Mouse (Mus musculus) granulocyte monocyte progenitor cell, adult 5-6 weeks (primary cell): ENCODE data around the gene Rgl2. TPM values are rescaled to one million over a fixed set of nuclear protein-coding genes. Genes with fewer than 3 reads are reported as not detected.

Experiments used
- ATAC-seq: replicated peaks from 2 replicates; pipeline ENCODE4 v1.8.0; 2016; ENCODE audit warnings: mild to moderate bottlenecking, moderate TSS enrichment, inconsistent platforms; ENCODE audit not compliant: poor library complexity, severe bottlenecking
- total RNA-seq, 2 experiments: library from RNA; stranded (forward) in 1 of 2; stranded (reverse) in 1 of 2; fragments of 200-712, 200-1000 nt in 1 of 2; fragments of >200 nt in 1 of 2; fragmentation: Nextera tagmentation in 1 of 2; gene quantifications; 2 replicates each; pipeline ENCODE4 v1.2.3; 2014 to 2017

Gene Rgl2
- total RNA-seq, 2 experiments from 2014 or later: 35.5 to 44.6 TPM

DNA sequence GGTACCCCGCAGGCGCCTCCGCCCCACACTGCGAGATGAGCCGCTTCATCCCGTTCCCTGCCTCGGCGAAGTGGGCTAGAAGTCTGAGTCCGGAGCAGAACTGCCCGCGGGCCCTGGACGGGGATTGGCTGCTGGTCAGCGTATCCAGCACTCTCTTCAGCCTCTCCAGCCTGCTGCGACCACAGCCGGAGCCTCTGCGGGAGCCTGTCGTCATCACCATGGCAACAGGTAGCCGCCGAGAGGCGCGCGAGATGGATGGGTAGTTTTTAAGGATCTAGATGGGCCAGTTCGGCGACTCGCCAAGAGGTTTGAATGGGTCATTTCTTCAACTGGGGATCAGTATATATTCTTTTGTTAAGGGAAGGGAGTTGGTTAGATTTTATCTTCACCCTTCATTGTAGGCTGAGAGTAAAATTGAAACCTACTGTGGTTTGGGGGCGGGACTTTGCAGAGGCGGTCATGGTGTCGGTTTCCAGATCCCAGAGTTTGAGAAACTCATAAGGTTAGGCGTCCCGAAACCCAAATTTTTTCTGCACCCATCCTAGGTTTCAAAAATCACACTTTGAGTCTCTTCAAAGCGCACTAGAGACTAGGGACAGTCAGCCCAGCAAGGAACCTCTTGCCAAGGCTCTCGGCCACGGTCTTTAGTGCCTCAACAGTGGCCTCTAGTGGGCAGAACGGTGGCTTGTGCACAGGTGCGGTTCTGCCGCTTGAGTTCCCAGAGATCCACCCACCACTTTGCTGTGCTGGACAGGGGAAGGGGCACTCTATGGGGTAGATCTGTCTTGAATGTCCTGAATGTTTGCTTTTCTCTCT lies 8.9 kb upstream of the Rgl2 start:
- ATAC-seq: peak; percentile 33

DNA sequence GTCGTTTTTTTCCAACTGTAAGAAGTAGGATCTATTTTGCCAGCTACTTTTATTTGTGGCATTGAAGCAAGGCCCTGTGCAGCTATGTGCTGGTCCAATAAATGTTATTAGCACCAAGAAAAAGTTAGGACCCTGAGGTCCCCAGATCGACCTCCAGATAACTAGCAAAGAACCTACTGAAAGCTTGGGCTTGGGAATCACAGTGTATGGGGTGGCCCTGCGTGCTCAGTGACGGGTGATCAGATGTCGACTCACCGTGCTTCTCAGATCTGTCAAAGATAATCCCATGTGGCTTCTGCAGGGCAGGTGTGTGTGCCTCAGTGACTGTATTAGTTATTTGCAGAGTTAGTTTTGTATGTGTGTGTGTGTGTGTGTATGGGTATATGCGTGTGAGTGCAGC lies 8.0 kb upstream of the Rgl2 start:
- no peak for ATAC-seq

DNA sequence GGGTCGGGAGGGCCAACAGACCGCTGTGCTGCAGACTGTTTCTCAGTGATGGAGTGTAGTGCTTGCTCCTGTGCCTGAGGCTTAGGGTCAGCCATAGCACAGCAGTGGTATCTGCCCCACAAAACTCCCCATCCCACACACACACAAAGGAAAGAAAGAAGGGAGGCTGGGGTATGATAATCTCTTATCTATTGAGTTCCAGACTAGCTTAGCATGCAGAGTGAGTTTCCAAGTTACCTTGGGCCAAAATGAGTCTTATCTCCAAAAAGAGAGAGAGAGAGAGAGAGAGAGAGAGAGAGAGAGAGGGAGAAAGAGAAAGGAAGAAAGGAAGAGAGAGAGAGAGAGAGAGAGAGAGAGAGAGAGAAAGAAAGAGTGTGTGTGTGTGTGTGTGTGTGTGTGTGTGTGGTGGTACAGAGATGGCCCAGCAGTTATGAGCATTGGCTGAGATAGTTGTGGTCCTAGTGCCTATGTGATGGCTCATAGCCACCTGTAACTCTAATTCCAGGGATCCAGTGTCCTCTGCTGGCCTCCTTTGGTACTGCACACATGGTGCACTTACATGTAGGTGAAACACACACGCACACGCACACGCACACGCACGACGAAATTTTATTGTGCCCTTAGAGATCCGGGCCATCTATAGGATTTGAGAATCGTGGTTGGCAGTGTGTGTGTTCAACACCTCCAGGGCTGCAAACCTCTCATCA lies 4.6 kb upstream of the Rgl2 start:
- ATAC-seq: no peak

DNA sequence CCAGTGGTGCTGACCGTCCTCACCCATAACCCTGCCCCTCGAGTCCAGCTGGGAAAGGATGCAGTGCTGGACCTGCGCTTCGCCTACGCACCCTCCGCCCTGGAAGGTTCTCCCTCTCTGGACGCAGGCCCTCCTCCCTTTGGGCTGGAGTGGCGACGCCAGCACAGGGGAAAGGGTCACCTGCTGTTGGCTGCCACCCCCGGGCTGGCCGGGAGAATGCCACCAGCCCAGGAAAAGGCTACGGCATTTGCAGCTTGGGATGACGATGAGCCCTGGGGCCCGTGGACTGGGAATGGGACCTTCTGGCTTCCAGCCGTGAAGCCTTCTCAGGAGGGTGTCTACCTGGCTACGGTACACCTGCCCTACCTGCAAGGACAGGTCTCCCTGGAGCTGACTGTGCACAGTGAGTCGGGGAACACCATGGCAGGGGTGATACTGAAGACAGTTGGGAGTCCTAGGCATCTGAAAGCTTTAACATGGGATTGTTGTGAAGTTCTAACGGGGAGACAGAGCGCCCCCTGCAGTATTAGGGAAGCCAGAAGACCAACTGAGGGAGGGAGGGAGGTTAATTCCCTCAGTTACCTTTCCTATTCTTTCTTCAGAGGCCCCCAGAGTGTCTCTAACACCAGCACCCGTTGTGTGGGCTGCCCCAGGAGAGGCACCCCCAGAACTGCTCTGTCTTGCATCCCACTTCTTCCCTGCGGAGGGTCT lies 3.8 kb upstream of the Rgl2 start:
- ATAC-seq: no peak

DNA sequence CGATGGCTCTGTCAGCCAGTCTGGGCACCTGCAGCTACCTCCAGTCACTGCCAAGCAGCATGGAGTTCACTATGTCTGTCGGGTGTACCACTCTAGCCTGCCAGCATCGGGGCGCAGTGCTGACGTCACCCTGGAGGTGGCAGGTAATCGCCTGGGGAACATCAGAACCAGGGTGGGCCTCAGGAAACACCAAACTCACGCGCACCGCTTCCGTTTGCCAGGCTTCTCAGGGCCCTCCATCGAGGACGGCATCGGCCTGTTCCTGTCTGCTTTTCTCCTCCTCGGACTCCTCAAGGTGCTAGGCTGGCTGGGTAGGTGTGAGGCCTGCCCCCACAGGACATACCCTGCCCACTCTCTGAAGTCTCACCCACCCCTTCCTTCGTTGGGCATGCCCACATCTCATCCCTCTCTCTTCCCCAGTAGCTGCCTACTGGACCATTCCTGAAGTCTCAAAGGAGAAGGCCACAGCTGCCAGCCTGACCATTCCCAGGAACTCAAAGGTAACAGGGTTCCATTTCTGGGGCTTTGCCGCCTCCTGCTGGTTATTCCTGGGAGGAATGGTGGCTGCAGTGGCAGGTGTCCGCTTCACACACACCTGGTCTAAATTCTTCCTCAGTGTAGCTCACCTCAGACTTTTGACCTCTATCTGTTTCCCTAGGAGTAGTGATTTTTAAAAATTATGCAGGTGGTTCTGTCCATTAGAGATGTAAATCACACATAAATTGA lies 3.0 kb upstream of the Rgl2 start:
- no peak for ATAC-seq

DNA sequence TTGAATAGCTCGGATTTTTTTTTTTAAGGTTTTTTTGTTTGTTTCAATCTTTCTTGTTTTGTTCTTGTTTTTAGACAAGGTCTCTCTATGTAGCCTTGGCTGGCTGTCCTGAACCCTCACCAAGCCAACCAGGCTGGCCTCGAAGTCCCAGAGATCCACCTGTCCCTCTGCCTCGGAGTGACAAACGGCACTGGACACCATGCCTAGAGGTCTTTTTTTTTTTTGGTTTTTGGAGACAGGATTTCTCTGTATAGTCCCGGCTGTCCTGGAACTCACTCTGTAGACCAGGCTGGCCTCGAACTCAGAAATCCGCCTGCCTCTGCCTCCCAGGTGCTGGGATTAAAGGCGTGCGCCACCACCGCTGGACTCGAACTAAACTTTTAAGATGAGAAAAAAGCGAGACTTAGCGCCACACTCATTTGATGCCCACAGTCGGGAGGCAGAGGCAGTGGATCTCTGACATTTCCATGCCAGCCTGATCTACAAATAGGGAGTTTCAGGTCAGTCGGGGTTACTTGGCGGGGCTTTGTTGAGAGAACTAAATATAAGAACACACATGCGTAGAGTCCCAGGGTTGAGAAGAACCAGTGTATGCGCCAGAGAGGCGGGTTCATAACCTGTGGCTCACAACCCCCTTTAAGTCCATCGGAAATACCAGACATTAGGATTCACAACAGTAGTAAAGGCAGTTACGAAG lies 944 bp upstream of the Rgl2 start:
- no peak for ATAC-seq

DNA sequence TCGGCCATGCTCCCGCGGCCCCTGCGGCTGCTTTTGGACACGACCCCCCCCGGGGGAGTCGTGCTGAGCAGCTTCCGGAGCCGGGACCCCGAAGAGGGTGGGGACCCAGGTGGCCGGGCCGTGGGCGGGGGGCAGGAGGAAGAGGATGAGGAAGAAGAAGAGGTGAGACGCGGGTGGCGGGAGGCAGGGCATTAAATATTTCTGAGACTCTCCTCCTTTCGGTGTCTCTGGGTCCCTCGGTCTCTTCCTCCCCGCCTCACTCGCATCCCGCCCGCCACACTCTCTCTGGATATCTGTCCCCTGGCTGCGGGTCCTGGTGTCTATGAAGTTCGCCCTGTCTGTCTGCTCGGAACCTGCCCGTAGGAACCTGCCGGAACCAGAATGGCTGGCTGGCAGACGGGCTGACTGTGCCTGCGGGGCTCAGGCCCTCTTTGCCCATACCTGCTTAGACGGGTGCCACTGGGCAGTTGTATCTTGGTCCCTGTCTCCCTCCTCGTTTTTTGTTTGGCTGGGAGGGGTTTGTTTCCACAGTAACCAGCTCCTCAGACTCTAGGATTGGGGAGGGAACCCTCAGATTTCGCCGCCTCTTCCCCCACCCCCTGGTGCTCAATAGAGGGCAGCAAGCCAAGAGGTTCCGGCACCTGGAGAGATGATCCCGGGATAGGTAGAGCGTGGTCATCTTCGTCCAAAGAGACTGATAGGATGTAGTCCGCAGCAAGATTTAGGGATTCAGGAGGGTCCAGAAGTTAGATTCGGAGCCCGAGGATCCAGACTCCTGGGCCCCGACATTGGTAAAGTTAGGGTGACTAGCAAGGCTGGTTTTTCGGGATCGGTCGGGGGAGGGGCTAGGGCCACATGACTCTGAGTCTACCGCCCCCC lies 1.2 kb downstream of the Rgl2 start:
- peak; percentile 38 for ATAC-seq

DNA sequence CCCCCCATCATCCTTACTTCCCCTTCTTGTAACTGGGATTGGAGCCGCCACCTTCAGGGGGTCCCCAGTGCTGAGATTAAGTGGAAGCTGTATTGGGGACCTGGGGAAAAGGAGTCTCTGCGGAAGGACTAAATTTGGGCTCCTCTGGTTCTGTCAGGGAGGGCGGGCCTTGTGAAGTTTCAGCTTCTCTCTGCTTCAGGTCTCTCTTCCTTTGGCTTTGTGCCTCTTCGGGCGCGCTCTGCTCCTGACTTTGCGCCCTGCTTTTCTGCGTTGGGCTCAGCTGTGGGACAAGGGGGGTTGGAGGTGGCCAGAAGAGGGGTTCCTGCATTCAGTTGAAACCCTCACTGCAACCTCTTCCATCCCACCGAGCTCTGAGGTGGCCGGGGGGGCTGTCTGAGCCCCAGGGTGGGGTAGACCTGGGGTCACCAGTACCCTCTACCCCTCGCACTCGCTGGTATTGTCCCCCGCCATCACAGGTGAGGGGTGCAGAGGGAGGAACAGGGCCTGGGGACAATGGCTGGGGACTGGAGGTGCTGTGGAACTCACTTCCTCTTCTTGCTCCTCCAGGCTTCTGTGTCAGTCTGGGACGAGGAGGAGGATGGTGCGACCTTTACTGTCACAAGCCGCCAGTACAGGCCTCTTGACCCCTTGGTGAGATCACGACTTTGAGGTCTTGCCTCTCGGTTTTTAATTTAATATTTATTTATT lies 2.0 kb downstream of the Rgl2 start:
- ATAC-seq: peak; percentile 25

DNA sequence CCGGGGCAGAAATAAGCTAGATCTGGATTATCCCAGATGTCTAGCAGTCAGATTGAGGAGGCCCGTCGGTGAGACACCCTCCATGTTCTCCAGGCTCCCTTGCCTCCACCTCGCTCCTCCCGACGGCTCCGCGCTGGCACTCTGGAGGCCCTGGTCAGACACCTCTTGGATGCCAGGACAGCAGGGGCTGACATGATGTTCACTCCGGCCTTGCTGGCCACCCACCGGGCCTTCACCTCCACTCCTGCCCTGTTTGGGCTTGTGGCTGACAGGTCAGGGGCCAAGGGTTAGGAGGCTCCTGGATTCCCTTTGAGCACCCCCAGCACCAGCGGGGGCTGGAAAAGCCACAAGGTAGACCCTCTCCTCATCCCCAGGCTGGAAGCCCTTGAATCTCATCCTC lies 2.6 kb downstream of the Rgl2 start:
- ATAC-seq: no peak

DNA sequence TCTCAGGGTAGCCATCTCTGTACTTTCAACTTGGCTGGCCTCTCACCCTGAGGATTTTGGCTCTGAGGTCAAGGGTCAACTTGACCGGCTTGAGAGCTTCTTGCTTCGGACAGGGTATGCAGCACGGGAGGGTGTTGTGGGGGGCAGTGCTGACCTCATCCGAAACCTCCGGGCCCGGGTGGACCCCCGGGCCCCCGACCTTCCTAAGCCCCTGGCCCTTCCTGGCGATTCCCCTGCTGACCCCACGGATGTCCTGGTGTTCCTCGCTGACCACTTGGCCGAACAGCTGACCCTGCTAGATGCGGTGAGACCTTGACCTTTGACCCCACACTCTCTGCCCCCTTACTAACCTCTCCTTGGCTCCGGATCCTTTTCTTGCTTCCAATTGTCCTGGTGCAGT lies 3.1 kb downstream of the Rgl2 start:
- no peak for ATAC-seq

DNA sequence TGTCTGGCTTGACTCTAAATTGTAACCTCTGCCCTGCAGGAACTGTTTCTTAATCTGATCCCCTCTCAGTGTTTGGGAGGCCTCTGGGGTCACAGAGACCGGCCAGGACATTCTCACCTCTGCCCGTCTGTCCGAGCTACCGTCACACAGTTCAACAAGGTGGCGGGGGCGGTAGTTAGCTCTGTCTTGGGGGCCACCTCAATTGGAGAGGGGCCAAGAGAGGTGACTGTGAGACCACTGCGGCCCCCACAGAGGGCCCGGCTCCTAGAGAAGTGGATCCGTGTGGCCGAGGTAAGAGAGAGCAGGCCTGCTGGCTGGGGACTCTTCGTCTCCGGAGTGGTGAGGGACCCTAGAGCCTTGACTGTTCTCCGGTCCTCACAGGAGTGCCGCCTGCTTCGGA lies 3.6 kb downstream of the Rgl2 start:
- no peak for ATAC-seq

DNA sequence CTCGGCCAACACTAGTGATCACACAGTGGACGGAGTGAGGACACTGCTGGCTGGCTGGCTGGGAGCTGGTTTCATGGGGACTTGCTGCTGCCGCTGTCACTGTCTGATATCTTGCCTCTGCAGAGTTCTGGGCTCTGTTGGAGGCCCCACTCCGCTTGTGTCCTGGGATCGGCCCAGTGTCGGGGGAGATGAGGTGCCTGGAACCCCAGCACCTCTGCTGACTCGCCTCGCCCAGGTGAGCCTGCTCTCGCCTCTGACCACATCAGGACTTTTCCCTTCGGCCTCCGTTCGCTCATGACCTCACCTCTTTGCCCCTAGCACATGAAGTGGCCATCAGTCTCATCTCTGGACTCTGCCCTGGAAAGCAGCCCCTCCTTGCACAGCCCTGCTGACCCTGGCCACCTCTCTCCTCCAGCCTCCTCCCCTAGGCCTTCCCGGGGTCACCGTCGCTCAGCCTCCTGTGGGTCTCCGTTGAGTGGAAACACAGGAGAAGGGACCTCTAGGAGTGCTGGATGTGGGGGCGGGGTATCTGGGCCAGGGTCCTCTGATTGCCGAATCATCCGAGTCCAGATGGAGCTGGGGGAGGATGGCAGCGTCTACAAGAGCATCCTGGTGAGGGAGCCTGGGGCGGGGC lies 6.2 kb downstream of the Rgl2 start:
- ATAC-seq: no peak

DNA sequence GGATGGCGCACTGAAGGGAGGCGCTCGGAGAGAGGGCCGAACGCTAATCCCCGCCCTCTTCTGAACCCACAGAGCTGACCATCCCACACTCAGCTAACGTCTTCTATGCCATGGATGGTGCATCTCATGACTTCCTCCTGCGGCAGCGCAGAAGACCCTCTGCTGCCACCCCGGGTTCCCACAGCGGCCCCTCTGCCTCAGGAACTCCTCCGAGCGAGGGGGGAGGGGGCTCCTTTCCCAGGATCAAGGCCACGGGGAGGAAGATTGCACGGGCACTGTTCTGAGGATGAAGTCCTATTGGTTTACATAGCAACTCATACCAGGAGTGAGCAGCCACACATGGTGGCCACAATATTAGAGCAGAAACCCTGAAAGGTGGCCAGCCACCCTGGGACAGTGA lies 7.7 kb downstream of the Rgl2 start:
- no peak for ATAC-seq

DNA sequence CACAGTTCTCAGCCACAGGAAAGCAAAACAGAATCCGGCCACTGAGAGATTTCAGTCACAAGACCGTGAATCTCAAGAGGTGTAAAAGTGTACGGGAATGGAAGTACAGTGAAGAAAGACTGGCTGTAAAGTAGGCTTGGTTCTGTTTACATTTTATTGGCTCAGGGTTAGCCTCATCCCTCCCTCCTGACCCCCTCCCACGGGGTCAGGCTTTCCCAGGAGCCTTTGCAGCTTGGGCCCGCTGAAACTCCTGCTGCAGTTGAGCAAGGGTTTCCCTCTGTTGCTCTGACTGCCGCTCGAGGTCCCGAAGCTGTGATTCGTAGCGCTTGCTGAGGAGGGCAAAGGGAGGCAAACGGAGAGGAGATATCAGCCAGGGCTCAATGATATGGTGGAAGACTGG lies 9.4 kb downstream of the Rgl2 start:
- ATAC-seq: no peak

DNA sequence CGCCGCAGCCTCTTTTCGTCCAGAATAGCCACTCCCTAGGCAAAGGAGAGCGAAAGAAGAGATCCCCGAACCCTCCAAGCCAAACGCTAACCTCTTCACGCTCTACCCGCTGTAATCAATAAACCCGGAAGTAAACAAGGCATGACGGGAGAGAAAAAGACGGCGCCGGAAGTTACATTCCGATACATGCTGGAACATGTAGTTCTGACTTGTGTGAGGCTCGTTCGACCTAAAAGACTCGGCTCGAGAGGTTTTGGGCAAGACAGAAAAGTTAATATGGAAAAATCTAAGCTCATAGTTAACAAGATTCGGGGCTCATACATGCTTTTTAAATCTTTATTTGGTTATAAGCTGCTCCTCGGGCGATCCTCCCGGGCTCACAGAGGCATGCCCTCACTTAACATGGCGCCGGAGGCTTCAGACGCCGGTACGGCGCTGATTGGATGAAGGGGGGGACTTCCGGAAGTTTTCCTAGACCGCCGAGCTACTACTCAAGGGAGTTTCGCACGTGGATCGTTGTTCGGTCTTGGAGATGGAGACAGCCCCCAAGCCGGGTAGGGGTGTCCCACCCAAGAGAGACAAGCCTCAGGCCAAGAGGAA lies 11.0 kb downstream of the Rgl2 start, which contains the start of the genes Pfdn6 and Wdr46:
TSS of gene Pfdn6 (minus strand) at position 138 of the 600 bp plus-strand sequence.
TSS of gene Wdr46 (plus strand) at position 455 of the 600 bp plus-strand sequence.
- peak; percentile 87 for ATAC-seq

DNA sequence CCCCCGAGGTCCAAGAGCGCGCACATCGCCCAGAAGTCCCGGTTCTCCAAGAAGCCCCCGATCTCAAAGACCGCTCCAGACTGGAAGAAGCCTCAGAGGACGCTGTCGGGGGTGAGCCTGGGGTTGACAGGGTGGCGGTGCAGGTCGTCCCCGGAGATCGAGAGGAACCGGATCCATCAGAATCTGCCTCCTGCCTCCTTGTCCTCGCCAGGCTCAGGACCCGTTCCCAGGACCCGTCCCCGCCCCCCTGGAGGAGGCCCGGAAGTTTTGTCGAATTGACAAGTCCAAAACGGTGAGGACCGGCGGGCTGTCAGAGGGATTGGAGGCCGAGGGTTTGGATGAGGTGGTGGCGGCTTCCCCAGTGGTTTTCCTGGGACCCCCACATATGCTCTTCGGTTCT lies 11.6 kb downstream of the Rgl2 start:
- ATAC-seq: peak; percentile 28

DNA sequence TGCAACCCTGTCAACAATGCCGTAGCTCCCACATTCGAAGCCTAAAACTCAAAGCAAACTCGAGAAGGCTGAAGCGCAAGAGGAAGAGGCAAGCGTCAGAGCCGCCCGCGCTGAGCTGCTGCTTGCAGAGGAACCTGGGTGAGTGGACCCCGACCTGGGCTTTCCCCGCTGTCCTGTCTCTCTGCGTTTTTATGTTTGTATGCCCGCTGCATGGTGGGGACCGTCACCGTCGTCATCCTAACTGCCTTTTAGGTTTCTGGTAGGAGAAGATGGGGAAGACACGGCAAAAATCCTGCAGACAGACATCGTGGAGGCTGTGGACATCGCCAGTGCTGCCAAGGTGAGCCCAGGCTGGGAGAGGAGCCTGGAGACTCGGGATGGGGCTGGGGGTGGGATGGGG lies 12.0 kb downstream of the Rgl2 start:
- no peak for ATAC-seq
